Mouse (Mus musculus) hindbrain, embryonic 14.5 days (tissue): ENCODE data around the gene Zfr2. TPM values are rescaled to one million over a fixed set of nuclear protein-coding genes. Genes with fewer than 3 reads are reported as not detected.
"Not testable (repeated sequence)": the region's sequence is repeated elsewhere in the genome, so short reads cannot be mapped to it uniquely, and the experiment has no call there.

Source experiments
- ATAC-seq: fragments of 200-750 bp; cut with Nextera tagmentation; 2 replicates; pipeline ENCODE4 v1.8.0; 2017; ENCODE audit warnings: moderate number of reproducible peaks, mild to moderate bottlenecking, moderate TSS enrichment, moderate library complexity; ENCODE audit not compliant: low FRiP score
- DNase-seq: peaks from one replicate; pipeline ENCODE4 v3.0.0-alpha.2; 2015; ENCODE audit warnings: low spot score
- H3K27ac ChIP-seq: fragments of 300-500 bp; sonication (generic); 2 replicates; pipeline ENCODE4 v1.5.1; 2014; ENCODE audit warnings: mild to moderate bottlenecking, moderate library complexity
- H3K27me3 ChIP-seq: fragments of 300-500 bp; sonication (generic); 2 replicates; pipeline ENCODE4 v1.6.1; 2014; ENCODE audit warnings: mild to moderate bottlenecking, low read length, mixed read lengths; ENCODE audit not compliant: control insufficient read depth, insufficient read depth
- H3K36me3 ChIP-seq: fragments of 300-500 bp; sonication (generic); replicated peaks from 2 replicates; pipeline ENCODE4 v1.6.1; 2014; ENCODE audit not compliant: control insufficient read depth, insufficient read depth
- H3K4me1 ChIP-seq: fragments of 300-500 bp; sonication (generic); replicated peaks from 2 replicates; pipeline ENCODE4 v1.6.1; 2014; ENCODE audit warnings: antibody characterized with exemption, low read length, mixed read lengths; ENCODE audit not compliant: control insufficient read depth, insufficient read depth
- H3K4me2 ChIP-seq: fragments of 300-500 bp; sonication (generic); replicated peaks from 2 replicates; pipeline ENCODE4 v1.6.1; 2014; ENCODE audit warnings: mild to moderate bottlenecking, moderate library complexity
- H3K4me3 ChIP-seq: fragments of 300-500 bp; sonication (generic); replicated peaks from 2 replicates; pipeline ENCODE4 v1.5.1; 2014; ENCODE audit warnings: mild to moderate bottlenecking, low read length
- H3K9ac ChIP-seq: fragments of 300-500 bp; sonication (generic); 2 replicates; pipeline ENCODE4 v1.6.1; 2014
- H3K9me3 ChIP-seq: fragments of 300-500 bp; sonication (generic); 2 replicates; pipeline ENCODE4 v1.6.1; 2016; ENCODE audit warnings: low read length; ENCODE audit not compliant: control insufficient read depth
- WGBS: fragments of 180-500 bp; shearing (Covaris S2); extraction: QIAGEN DNeasy Blood & Tissue Kit; methylation state at CpG from one replicate; pipeline ENCODE4 v1.1.7; 2014; 5-methylcytosine and 5-hydroxymethylcytosine counted together
- polyA plus RNA-seq: library from polyadenylated mRNA; unstranded; fragments of >200 nt; fragmentation: Nextera tagmentation; extraction: Ambion mirVana; gene quantifications from 2 replicates; pipeline ENCODE4 v1.2.1, GENCODE M21; 2014

Zfr2 gene
- polyA plus RNA-seq, 1 experiment from 2014 or later = 24.2 TPM

DNA sequence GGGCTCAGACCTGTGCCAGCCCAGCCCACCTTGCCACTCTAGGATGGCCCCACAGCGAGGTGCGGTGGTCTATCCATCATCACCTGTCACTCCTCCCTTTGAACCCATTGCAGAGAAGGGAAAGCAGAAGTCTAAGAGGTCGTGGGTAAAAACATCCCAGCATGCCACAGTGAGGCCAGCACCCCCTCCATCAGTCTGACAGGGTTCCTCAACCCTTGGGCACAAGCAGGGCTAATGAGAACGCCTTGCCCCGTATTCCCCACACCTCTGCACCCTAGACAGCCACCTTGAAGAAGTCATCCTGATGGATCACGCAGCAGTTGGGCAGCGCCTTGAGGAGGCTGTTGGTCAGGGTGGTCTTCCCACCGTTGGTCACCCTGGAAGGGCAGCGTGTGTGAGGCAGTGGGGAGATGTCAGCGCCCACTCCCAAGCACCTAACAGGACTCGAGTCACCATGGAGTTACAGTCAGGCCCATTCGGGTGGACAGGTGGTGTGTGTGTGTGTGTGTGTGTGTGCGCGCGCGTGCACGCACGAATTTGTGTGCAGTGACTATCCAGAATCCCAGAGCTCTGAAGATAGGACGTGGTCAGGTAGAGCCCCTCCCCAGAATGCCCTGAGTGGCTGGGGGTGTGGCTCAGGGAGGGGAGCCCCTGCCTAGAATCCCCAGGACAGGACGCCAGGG, 32.2 kb upstream of the Zfr2 start:
- DNase-seq (no peak), ATAC-seq (no peak)
- Histone ChIP-seq H3K4me3 (no peak overlapping the region), H3K9me3 (no peaks in the 10 kb centered on the region), H3K4me1 (no peaks in the 10 kb centered on the region), H3K36me3 (peaks cover 8% of the 10 kb centered on the region), H3K4me2 (no peak overlapping the region), H3K9ac (no peak overlapping the region), H3K27ac (no peak overlapping the region), H3K27me3 (peaks cover 10% of the 10 kb centered on the region)
- 75% methylated on average over 20 of the region's 20 CpGs for WGBS

DNA sequence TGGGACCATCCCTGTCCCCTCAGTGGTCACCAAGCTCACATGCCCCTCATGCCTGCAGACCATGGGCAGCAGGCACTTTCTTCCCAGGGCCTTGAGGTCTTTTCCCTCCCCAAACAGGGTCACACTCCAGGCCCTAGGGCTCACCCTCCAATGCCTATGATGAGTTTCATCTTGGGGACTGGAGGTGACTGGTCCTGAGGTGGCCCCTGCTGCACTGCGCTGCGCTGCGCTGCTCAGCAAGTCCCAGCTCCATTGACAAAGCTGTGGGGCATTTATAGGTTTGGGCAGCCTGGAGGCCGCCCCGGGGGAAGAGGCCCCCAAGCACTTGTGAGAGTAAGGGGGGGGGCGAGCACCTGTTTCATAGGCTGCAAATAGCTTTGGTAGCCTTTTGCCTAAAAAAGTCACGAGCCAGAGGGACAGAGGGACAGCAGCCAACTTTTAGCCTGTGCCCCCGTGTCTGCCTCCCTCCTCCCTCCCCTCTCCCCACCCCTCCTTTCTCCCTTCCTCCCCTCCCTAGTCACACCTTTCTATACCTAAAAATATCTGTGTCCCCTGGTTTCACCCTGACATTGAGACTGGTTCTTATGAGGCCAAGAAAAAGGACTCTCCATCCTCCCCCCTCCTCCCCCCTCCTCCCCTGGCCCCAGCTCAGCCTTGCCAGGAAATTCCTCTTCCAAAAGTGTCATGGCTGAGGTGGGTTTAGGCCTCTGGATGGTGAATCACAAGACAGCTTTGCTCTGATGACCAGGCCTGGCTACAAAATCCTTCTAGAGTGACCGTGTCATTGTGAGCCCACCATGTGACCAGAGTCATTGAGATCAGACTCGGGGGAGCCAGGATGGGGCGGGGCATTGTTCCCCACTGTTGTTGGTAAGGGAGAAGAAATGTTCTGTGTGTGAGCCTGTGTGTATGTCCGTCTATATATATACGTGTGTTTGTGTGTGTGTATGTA, 30.9 kb upstream of the Zfr2 start, which contains the start of gene Nmrk2:
Gene Nmrk2, minus strand, starts transcription at position 245 of the 952 bp plus-strand sequence.
- Histone ChIP-seq H3K9ac (no peak within 1 kb of the TSS), H3K36me3 (peaks cover 19% of the 10 kb centered on the region), H3K27ac (no peak within 1 kb of the TSS), H3K4me1 (no peaks in the 10 kb centered on the region), H3K9me3 (no peaks in the 10 kb centered on the region), H3K4me3 (no peak within 1 kb of the TSS), H3K4me2 (no peak within 1 kb of the TSS), H3K27me3 (no peaks in the 10 kb centered on the region)
- DNase-seq = no peak
- no peak for ATAC-seq
- 63% methylated on average over 13 of the region's 13 CpGs for WGBS

DNA sequence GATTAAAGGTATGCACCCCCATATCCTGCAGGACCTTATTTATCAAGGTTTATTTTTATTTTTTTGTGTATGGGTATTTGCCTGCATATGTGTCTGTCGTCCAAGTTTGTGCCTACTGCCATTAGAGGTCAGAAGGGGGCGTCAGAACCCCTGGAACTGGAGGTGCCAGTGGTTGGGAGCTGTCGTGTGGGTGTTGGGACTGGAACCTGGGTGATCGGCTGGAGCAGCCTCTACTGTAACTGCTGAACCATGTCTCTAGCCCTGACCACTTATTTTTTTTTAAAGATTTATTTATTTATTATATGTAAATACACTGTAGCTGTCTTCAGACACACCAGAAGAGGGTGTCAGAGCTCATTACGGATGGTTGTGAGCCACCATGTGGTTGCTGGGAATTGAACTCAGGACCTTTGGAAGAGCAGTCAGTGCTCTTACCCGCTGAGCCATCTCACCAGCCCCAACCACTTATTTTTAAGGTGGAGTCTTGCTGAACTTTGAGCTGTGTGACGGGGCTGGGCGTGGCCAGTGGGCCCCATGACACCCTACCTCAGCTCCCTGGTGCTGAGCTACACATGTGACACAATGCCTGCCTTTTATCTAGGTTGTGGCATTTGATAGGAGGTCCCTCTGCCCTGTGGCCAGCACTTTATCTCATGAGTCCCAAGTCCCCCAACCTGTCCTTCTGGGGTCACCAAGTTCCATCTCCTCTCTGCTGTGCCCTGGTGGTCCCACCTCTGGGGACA, 29.8 kb upstream of the Zfr2 start:
- 72% methylated on average over 8 of the region's 8 CpGs for WGBS
- Histone ChIP-seq H3K4me2 (no peak overlapping the region), H3K9ac (no peak overlapping the region), H3K36me3 (peaks cover 30% of the 10 kb centered on the region), H3K4me3 (no peak overlapping the region), H3K9me3 (no peaks in the 10 kb centered on the region), H3K27me3 (no peaks in the 10 kb centered on the region), H3K4me1 (no peaks in the 10 kb centered on the region), H3K27ac (no peak overlapping the region)
- DNase-seq (no peak), ATAC-seq (no peak)

DNA sequence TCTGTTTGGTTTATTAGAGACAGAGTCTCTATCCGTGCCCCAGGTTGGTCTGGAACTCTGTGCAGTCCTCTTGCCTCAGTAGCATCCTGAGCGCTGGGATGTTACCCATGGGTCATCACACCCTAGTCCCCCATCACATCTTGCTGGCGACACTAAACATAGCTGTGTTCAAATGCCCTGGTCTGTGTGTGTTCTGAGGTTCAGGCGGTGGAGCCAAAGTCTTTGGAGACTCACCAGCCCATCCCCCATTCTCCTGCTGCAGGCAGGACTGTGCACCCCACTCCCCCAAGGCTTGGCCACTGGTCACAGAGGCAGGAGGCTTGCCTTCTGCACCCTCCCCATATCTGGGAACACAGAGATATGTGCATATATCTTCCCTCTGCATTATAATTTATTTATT, 28.8 kb upstream of the Zfr2 start:
- H3K27ac ChIP-seq = no peak overlapping the region
- ATAC-seq = peak; percentile 8; the same call in 1 of the 2 replicates

DNA sequence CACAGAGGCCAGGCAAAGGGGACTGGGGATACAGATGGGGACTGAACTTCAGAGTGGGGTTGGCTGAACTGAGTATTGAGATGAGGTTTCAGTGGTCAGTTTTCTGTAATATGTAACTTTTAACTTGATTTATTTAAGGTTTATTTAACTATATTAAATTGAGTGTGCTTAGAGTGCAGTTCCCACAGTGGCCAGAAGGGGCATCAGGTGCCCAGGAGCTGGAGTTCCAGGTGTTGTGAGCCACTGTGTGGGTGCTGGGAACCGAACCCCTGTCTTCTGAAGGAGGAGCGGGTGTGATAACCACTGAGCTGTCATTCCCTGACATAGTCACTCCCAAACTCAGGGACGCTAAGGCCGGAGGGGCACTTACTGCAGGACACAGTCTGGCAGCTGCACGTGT, 22.8 kb upstream of the Zfr2 start:
- WGBS = 96% methylated on average over 5 of the region's 5 CpGs
- Histone ChIP-seq H3K4me1 (no peaks in the 10 kb centered on the region), H3K9ac (no peak overlapping the region), H3K27ac (no peak overlapping the region), H3K9me3 (0 out of 2 replicates have a peak, but pooled peaks cover 6% of the 10 kb centered on the region), H3K27me3 (no peaks in the 10 kb centered on the region), H3K36me3 (peaks cover 98% of the 10 kb centered on the region), H3K4me3 (no peak overlapping the region), H3K4me2 (no peak overlapping the region)
- no peak for ATAC-seq
- DNase-seq = no peak

More for the DNA sequence above, 28.8 kb upstream of the Zfr2 start:
- Histone ChIP-seq H3K4me2 (no peak overlapping the region), H3K4me3 (no peak overlapping the region), H3K27me3 (no peaks in the 10 kb centered on the region), H3K36me3 (peaks cover 40% of the 10 kb centered on the region), H3K9me3 (no peaks in the 10 kb centered on the region), H3K4me1 (no peaks in the 10 kb centered on the region), H3K9ac (no peak overlapping the region)
- 67% methylated on average over 4 of the region's 4 CpGs for WGBS
- DNase-seq = no peak

DNA sequence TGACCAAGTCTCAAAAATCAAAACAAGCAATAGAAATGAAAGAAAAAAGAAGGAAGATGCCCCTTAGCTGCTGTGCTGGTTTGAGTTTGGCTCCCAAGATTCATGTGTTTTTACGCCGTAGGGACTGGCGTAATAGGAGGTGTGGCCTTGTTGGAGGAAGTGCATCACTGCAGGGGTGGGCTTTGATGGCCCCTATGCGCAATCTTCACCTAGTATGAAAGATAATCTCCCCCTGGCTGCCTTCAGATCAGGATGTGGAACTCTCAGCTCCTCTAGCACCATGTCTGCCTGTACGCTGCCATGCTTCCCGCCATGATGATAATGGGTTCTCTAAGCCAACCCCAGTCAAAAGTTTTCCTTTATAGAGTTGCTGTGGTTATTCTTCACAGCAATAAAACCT, 16.7 kb upstream of the Zfr2 start:
- ATAC-seq = no peak
- no peak for DNase-seq
- Histone ChIP-seq H3K4me3 (no peak overlapping the region), H3K9ac (no peak overlapping the region), H3K27me3 (no peaks in the 10 kb centered on the region), H3K36me3 (peaks cover 93% of the 10 kb centered on the region), H3K4me1 (no peaks in the 10 kb centered on the region), H3K4me2 (no peak overlapping the region), H3K9me3 (no peaks in the 10 kb centered on the region), H3K27ac (no peak overlapping the region)
- WGBS = 92% methylated on average over 6 of the region's 6 CpGs

DNA sequence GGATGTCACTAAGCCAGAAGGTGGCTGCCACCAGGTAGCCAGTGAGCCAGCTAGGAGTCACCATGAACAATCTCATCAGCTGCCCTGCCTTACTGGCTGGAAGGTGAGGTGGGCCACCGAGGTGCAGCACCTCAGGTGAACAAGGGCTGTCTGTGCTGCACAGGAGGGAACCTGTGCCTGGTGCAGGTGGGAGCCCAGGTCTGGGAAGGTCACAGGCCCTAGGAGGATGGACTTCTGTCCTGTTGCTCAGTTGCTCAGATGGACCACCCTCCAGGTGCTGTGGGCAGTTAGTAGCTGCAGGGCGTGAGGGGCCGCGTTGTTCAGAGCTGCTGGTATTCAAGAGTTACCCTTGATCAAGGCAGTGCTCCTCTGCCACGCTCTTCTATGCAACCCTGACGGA, 16.1 kb upstream of the Zfr2 start:
- peaks cover 93% of the 10 kb centered on the region for H3K36me3 ChIP-seq
- 89% methylated on average over 6 of the region's 6 CpGs for WGBS
- no peak for DNase-seq
- no peak overlapping the region for H3K4me3 ChIP-seq
- H3K4me2 ChIP-seq = no peak overlapping the region
- no peak for ATAC-seq
- H3K9me3 ChIP-seq = no peaks in the 10 kb centered on the region
- H3K27me3 ChIP-seq = no peaks in the 10 kb centered on the region
- H3K4me1 ChIP-seq = no peaks in the 10 kb centered on the region
- no peak overlapping the region for H3K27ac ChIP-seq
- H3K9ac ChIP-seq = no peak overlapping the region

DNA sequence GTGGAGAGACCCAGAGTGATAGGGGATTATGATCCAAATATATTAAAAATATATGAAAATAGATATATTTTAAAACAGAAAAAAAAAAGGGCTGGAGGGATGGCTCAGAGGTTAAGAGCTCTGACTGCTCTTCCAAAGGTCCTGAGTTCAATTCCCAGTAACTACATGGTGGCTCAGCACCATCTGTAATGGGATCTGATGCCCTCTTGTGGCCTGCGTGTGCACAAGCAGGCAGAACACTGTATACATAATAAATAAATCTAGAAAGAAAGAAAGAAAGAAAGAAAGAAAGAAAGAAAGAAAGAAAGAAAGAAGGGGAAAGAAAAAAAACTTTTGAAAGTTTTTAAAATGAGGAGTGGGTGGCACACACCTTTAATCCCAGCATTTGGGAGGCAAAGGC, 15.7 kb upstream of the Zfr2 start:
- H3K4me2 ChIP-seq, DNase-seq, ATAC-seq, H3K4me3 ChIP-seq, H3K9ac ChIP-seq, H3K27ac ChIP-seq, H3K27me3 ChIP-seq, H3K9me3 ChIP-seq, H3K4me1 ChIP-seq: not testable (repeated sequence)
- H3K36me3 ChIP-seq = peaks cover 93% of the 10 kb centered on the region
- 40% methylated on average over 1 of the region's 1 CpGs for WGBS

DNA sequence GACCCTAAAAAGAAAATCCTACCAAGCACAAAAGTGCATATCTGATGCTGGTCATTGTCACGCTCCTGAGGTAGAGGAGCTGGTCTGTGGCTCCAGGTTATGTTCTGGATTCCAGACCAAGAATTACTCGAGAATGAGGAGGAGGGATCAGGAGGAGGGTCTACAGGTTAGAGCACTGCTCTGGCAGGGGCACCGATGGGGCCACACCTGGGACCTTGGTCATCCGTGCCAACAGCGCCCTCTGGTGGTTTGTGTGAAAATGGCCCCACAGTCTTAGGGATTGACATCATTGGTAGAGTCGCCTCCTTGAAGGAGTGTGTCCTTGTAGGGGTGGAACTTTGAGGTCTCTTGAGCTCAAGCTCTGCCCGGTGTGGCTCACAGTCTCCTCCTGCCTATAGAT, 15.0 kb upstream of the Zfr2 start:
- Histone ChIP-seq H3K4me2 (no peak overlapping the region), H3K27ac (no peak overlapping the region), H3K27me3 (no peaks in the 10 kb centered on the region), H3K4me3 (no peak overlapping the region), H3K36me3 (peaks cover 93% of the 10 kb centered on the region), H3K9me3 (no peaks in the 10 kb centered on the region), H3K9ac (no peak overlapping the region), H3K4me1 (no peaks in the 10 kb centered on the region)
- 37% methylated on average over 7 of the region's 7 CpGs for WGBS
- peak; percentile 51; the same call in 1 of the 2 replicates for ATAC-seq
- DNase-seq = peak; percentile 41
